Mouse (Mus musculus): ENCODE measurements at regions not wholly inside any gene's neighbourhood (a gene's known extent, or its start where the extent isn't known, plus 50 kb on each side); places are given as distances from the start of the nearest gene placed in this dataset.

DNA sequence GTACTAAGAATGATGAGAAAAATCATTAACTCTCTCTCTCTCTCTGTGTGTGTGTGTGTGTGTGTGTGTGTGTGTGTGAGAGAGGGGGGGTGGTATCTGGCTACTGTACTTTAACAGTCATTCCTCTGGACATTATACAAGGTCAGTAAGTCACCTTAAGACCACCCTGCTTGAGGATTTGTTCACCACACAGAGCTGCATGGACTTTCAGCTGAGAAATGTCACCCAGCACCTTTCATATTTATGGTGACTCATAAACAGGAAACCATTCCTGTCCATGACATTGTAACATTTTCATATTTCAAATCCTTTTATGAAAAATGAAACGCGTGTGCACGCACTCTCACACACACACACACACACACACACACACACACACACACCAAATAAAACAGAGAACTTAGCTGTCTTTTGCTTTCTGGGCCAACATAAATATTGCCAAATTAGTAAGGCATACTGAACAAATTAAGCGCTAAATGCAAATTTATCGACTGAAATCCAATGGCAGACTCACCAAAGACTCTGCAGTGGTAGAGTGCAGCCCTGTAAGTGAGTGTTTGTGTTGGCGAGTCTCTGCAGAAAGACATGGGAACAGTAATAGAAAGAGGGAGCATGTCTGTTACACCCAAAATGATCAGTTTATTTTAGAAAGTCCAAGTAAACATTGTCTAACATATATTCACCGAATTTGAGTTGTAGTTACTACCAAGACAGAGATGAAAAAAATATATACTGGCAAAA lies 277.7 kb downstream of the Osr1 start:
- no peak for DNase-seq

- DNase-seq: no peak
Observed at GRCm38 (mm10) chr12:9855503-9856024, 285.6 kb downstream of the Osr1 start.

DNA sequence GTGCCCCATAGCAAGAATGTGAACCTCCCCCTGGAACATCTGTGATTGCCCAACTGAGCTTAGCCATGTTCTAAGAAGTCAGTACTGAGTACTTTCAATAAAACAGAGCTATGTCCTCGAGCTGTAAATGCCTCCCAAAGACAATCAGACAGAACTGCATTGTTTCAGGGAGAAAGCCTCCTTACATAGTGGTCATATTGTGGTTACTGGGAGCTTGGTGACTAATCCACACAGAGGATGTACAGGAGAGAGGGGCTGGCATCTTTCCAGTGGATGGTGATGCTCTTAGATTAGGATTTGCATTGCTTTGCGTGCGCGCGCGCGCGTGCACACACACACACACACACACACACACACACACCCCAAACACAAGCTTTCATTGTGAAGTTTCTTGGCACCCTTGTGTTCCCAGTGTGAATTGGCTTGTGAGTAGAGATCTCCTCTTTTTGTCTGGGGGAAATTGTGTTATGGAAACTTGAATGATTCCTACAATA lies 286.3 kb downstream of the Osr1 start:
- DNase-seq: no peak

- DNase-seq: no peak
Observed at GRCm38 (mm10) chr12:9857990-9858389, 288.1 kb downstream of the Osr1 start.

GRCm38 (mm10) chr12:9862301-9862700 lies 292.4 kb downstream of the Osr1 start:
- DNase-seq: no peak

DNA sequence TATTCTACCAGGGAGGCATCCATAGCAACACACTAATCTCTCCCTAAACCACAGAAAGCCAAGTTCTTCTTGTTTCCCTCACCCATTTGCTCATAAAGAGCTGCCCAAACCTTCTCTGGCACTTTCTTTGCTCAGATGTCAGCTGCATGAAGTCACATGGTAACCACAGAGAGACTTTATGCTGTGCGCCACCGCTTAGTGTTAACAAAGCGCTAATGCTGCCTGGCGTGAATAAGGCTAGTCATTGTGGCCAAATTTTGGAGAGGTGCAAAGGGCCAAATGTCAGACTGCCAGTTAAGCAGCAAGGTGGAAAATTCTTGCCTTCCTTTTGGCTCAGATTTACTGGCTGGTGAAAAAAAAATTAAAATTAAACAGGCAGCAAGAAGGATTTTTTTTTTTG lies 302.3 kb downstream of the Osr1 start:
- DNase-seq: no peak

GRCm38 (mm10) chr12:9873214-9873613 lies 303.3 kb downstream of the Osr1 start:
- DNase-seq: no peak

DNA sequence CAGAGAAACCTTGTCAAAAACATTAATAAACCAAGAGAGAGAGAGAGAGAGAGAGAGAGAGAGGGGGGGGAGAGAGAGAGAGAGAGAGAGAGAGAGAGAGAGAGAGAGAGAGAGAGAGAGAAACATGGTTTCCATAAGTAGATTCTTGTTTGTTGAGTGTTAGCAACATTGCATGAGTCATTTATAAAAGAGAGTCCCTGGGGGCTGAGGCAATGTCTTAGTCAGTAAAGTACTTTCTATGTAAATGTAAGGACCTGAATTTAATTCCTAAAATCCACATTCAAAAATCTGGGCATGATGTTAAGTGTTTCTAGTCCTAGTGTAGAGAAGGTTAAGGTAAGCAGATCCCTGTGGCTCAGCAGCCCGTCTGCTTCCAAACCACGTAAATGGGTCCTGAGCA lies 304.9 kb downstream of the Osr1 start:
- no peak for DNase-seq

DNA sequence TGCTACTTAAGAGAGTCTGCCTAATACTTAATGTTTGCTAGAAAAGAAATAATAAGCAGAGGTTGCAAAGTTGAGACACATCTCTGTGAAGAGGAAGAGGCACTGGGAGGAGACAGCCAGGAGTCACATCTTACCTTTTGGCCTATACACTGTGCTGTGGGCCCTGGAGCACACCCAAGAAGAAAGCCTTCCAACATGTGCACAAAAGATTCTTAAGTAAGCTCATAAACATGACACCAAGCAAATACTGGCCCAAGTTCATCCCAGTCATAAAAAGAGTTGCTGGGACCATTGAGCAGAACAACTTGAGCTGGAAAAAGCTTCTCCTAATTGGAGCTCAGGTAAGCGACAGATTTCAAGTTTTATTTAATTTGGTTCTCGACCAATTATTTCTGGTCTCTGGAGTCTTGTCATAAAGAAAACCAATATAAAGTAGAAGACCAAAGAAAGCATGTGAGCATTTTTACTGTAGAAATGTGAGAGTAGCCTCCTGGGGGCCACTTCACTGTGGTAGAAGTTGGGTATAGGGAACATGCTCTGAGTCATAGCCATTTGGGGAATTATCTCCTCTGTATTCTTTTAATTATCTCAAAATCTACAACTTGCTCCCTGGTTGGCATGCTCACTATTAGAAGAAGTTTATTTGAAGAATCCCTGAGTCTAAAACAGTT lies 312.2 kb downstream of the Osr1 start:
- DNase-seq: no peak

DNA sequence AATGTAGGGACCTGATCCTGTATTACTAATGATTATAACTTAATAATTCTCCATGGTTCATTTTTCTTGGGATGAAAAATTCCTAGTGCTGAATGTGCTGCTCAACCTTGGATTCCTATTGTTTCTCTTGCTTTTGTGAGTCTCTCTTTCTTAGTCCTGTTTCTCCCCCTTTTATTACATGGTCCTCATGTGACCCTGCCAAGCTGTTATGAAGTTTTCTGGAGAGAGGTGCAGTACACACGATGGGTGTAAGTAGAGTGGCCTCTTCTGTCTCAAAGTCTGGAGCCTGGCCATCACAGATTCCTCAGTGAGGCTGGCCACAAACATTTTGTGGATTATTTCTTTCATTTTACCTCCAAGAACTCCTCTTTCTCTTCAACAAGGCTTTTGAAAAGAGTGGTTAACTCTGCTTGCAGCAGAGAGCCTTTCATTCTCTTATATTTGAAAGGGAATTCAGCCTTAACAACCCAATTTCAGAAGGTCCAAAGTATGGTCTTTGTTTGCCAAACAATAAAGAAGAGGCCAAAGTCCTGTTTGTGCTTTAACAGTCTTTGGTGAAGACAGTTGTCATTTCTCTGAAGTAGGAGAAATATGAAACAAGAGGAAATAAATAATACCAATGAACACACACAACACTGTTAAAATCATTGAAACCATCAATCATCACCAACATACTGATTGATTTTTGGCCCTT lies 313.3 kb downstream of the Osr1 start:
- DNase-seq: no peak

GRCm38 (mm10) chr12:9894521-9894920 lies 324.6 kb downstream of the Osr1 start:
- DNase-seq: no peak

DNA sequence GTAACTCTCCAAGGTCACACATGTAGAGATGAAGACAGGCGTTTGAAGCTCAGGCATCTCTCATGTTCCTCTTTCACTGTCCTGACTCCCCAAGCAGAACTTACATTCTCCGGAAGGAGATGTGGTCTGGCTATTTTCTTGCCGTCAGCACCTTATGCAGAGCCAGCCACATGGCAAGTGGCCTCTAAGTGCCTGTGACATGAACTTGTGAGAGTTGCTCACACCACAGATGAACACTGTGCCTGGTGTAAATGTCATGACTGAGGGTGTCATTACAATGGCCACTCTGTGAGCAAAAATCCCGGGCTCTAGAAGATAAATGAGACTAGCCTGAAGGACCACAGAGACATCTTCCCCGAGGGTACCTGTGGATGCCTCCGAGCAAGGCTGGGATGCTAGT lies 328.1 kb downstream of the Osr1 start:
- no peak for DNase-seq

DNA sequence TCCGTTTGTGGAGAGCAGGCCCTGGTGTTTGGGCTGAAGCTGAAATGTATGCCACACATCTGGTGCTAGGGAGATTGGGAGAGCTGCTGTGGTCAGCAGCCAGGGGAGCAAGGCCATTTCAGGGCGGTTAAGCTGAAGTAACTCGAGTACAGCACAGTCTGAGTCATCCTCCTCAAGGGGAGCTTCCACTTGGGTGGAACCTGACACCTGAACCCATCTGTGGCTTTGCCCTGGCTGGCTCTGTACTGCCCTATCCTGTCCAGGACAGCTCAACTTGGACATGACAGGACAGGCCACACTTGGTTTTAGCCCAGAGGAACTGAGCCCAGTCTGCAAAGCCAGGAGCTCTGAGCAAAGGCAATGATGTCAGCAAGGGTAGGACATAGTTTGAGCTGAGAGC lies 328.5 kb downstream of the Osr1 start:
- no peak for DNase-seq

DNA sequence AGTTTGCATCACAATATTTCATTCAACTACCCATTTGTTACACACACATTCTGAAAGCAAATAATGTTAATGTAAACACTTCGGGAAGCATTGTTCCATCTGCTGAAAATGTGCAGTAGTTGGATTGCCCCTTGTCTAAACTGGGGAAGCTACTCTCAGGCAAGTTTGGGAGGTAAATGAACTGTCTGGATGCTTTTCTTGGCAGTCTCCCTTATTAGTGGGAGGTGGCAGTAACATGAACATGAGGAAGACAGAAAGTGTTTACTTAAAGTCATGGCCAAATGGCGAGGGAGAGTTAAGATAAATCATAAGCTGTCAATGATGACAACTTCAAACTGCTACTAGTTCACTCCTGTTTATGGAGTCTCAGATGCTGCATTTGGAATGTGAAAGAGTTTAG lies 332.0 kb downstream of the Osr1 start:
- DNase-seq: no peak

- DNase-seq: no peak
Observed at GRCm38 (mm10) chr12:9903702-9904231, 333.9 kb downstream of the Osr1 start.

DNA sequence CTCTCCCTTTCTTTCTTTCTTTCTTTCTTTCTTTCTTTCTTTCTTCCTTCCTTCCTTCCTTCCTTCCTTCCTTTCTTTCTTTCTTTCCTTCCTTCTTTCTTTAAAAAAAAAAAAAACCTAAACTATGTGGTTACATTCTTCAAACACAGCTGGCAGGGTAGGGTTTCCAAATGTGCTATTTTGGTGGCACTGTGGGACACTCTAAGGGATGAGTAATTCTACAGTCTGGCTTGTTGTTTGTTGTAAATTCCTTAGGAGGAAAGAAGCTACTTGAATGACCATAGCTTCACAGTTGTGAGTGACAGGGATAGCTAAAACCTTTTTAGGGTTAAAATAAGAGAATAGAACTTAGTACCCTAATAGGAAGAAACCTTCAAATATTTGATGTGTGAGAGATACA lies 342.4 kb downstream of the Osr1 start:
- DNase-seq: no peak

GRCm38 (mm10) chr12:9915726-9916140 lies 345.8 kb downstream of the Osr1 start:
- no peak for DNase-seq

- DNase-seq: no peak
Observed at GRCm38 (mm10) chr12:9918026-9918425, 348.1 kb downstream of the Osr1 start.

- DNase-seq: no peak
Observed at GRCm38 (mm10) chr12:9919007-9919406, 349.1 kb downstream of the Osr1 start.

- no peak for DNase-seq
Observed at GRCm38 (mm10) chr12:9919433-9919832, 349.5 kb downstream of the Osr1 start.

- DNase-seq: no peak
Observed at GRCm38 (mm10) chr12:9920401-9920800, 350.5 kb downstream of the Osr1 start.

DNA sequence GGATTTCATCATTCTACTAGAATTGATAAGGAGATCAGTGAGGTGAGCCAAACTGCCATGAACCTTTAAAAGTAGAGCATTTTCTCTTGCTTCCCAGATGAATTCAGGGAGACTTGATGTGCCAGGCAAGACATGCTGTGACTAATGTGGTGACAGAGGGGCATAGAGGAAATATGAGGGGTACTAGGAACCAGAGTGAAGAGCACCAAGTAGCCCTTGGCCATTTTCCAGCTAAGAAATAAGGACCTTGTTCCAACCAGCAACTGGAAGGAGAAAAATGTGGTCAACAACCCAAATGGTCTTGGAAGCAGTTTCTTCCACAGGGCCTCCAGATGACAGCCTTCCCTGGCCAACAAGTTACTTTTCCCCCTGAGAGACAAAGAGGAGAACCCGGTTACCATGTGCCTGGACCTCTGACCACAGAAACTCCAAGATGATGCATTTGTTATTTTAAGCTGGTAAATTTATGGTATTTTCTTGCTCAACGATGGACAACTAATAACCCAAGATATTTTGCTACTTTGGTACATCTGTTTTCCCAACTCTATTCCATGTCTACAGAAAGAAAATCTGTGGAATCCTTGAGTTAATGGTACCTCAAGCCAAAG lies 351.8 kb downstream of the Osr1 start:
- DNase-seq: no peak

DNA sequence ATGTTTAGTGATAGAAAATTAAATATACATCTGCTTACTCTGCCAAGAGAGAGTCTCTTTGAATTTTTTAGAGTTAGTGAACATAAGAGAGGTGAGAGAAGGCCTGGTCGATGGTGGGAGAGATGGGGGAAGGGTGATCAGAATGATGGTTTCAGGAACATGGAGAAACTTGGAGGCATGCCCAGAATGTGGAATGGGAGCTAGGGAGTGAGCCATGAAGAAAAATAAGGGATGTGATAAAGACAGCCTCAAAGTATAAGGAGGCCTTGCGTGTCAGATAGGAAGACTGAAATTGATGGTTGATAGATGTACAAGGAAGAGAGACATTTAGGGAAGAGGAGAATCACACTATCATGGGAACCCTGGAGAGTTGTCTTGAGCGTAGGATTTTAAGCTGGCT lies 354.6 kb downstream of the Osr1 start:
- no peak for DNase-seq
